Mouse (Mus musculus) cerebellum, adult 2 months (tissue): ENCODE measurements around the gene Btbd19. TPM values are rescaled to one million over a fixed set of nuclear protein-coding genes. Genes with fewer than 3 reads are reported as not detected.

Experiments used
- DNase-seq, 2 experiments: peaks; one replicate each; pipeline ENCODE4 v3.0.0; 2021
- H3K27ac ChIP-seq: fragments of 200-500 bp; 2 replicates; pipeline ENCODE4 v1.5.1; 2012; ENCODE audit warnings: low read length, control low read depth, inconsistent platforms; ENCODE audit not compliant: insufficient read depth
- H3K27me3 ChIP-seq: fragments of 200-500 bp; 2 replicates; pipeline ENCODE4 v1.6.1; 2012; ENCODE audit warnings: inconsistent platforms, mild to moderate bottlenecking, low read length, moderate library complexity; ENCODE audit not compliant: control insufficient read depth, insufficient read depth
- H3K4me1 ChIP-seq: fragments of 200-500 bp; 2 replicates; pipeline ENCODE4 v1.6.1; 2011; ENCODE audit warnings: low read length; ENCODE audit not compliant: control insufficient read depth, insufficient read depth
- H3K4me3 ChIP-seq: fragments of 200-500 bp; replicated peaks from 2 replicates; pipeline ENCODE3; 2011; ENCODE audit warnings: mild to moderate bottlenecking, low read depth, low read length, control low read depth; ENCODE audit not compliant: insufficient read depth
- CTCF ChIP-seq: fragments of 200-500 bp; IDR thresholded peaks from 2 replicates; pipeline ENCODE4 v1.5.1; 2011; ENCODE audit warnings: low read depth, mild to moderate bottlenecking, control low read depth, low read length, moderate library complexity, borderline replicate concordance; ENCODE audit not compliant: insufficient read depth
- POLR2A ChIP-seq: fragments of 200-500 bp; IDR thresholded peaks from 2 replicates; pipeline ENCODE4 v1.6.1; 2011; ENCODE audit warnings: low read length, control low read depth, borderline replicate concordance; ENCODE audit not compliant: insufficient read depth
- WGBS: fragments of 180-500 bp; shearing (Covaris S2); methylation state at CpG from one replicate; pipeline ENCODE4 v1.1.7; 2018; 5-methylcytosine and 5-hydroxymethylcytosine counted together
- polyA plus RNA-seq: library from polyadenylated mRNA; depleted of rRNA; stranded (reverse); fragments of >200 nt; gene quantifications from 2 replicates; pipeline ENCODE4 v1.2.3, GENCODE M21; 2012

Gene Btbd19
- polyA plus RNA-seq, 1 experiment: 7.1 TPM

DNA sequence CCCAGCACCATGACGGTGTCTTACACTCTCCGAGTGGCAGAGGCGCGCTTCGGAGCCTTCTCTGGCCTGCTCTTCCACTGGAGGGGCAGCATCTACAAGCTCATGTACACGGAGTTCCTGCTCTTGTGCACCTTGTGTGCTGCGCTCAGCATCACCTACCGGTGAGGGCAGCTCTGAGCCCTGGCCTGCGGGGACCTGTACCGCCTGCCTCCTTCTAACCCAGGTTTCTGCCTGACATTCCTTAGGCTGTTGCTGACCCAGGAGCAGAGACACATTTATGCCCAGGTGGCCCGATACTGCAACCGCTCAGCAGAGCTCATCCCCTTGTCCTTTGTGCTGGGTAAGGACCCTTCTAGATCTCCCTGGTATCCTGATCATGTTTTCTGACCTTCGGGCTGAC lies 19.7 kb upstream of the Btbd19 start:
- H3K4me1 ChIP-seq: no peaks in the 10 kb centered on the region
- DNase-seq: no peak
- 94% methylated on average over 13 of the region's 13 CpGs for WGBS

DNA sequence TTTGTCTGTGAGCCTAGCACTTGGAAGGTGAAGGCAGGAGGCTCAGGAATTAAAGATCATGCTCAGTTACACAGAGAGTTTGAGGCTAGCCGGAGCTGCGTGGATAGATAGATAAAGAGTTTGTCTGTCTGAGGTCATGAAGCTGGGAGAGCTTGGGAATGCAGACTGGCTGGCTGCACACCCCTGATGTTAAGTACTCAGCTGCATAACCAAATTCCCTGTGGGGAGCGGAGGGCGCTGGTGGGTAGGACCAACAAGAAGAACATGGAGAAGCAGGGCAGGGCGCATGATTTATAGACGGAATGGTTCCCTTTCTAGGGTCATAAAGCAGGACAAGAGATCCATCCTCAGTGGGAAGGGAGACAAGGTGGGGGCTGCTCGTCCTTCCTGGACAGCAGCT lies 17.5 kb upstream of the Btbd19 start:
- H3K27me3 ChIP-seq: no peaks in the 10 kb centered on the region
- 58% methylated on average over 7 of the region's 7 CpGs for whole genome bisulfite sequencing
- no peak overlapping the region for H3K27ac ChIP-seq
- peak in 1 of 2 experiments; percentile 0 for DNase-seq
- no peaks in the 10 kb centered on the region for H3K4me1 ChIP-seq
- no peak for TF ChIP-seq CTCF
- TF ChIP-seq POLR2A: no peak
- H3K4me3 ChIP-seq: no peak overlapping the region

More for the DNA sequence above, 19.7 kb upstream of the Btbd19 start:
- Histone ChIP-seq H3K27ac (no peak overlapping the region), H3K27me3 (no peaks in the 10 kb centered on the region), H3K4me3 (no peak overlapping the region)
- no peak for TF ChIP-seq POLR2A
- TF ChIP-seq CTCF: no peak

DNA sequence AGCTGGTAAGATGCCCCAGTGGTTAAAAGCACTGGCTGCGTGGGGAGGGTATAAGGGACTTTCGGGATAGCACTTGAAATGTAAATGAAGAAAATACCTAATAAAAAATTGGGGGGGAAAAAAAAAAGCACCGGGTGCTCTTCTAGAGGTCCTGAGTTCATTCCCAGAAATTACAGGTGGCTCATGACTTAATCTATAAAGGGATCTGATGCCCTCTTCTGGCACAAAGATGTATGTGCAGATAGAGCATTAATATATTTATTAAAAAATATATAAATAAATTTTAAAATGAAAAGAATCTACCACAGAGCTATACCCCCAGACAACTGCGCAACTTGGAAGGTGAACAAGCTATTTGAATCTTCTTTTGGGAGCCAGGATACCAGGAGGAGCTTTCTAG lies 15.1 kb upstream of the Btbd19 start:
- H3K27me3 ChIP-seq: no peaks in the 10 kb centered on the region
- WGBS: 30% methylated on average over 4 of the region's 4 CpGs
- no peak overlapping the region for H3K27ac ChIP-seq
- no peak overlapping the region for H3K4me3 ChIP-seq
- no peaks in the 10 kb centered on the region for H3K4me1 ChIP-seq
- no peak for TF ChIP-seq POLR2A
- no peak for DNase-seq

- Histone ChIP-seq H3K27ac (no peak overlapping the region), H3K4me3 (no peak overlapping the region), H3K27me3 (no peaks in the 10 kb centered on the region), H3K4me1 (no peaks in the 10 kb centered on the region; the same call in 1 of the 2 replicates)
- no peak for TF ChIP-seq POLR2A
- TF ChIP-seq CTCF: peak; percentile 71; the same call in 1 of the 2 replicates
- 0% methylated on average over 2 of the region's 2 CpGs for WGBS
- peak; percentile 36 to 55 for DNase-seq
Observed at GRCm38 (mm10) chr4:117139217-117139612, 13.7 kb upstream of the Btbd19 start.

DNA sequence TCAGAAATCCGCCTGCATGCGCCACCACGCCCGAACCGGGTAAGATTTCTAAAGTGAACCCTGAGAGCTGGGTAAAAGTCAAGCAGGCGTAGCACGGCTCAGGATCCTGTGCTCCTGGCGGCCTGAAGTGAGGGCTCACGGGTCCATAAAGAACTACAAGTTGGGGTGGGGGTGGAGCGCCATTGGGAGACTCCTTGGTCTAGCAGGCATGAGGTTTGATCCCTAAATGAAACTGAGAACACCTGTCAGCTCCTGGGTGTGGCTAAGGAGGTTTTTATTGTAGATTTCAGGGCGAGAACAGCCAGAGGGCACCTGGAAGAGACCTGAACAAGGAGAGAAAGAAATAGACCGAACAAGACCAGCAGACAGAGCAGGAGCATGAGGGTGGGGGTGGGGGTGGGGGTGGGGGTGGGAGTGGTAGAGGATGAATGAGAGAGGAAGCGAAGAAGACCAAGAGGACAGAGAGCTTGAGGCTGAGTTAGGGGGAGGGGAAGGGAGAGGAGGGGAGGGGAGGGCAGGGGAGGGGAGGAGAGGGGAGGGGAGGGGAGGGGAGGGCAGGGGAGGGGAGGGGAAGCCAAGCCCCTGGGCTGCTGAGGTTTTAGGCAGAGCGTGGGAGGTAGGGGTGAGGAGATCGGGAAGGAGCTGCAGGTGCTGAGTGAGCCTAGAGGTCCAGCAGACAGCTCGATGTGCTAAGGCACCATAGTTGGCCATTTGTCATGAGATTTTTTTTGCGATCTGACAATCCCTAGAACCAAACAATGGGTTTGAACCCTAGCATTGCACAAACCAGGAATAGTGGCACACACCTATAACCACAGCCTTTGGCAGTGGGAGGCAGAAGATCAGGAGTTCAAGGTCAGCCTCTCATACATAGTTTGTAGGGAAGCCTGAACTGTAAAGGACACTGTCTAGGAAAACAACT lies 13.0 kb upstream of the Btbd19 start:
- Histone ChIP-seq H3K27me3 (no peaks in the 10 kb centered on the region), H3K27ac (no peak overlapping the region), H3K4me1 (no peaks in the 10 kb centered on the region; the same call in 1 of the 2 replicates), H3K4me3 (no peak overlapping the region)
- no peak for DNase-seq
- TF ChIP-seq POLR2A (no peak), CTCF (no peak)
- 74% methylated on average over 16 of the region's 17 CpGs for WGBS

DNA sequence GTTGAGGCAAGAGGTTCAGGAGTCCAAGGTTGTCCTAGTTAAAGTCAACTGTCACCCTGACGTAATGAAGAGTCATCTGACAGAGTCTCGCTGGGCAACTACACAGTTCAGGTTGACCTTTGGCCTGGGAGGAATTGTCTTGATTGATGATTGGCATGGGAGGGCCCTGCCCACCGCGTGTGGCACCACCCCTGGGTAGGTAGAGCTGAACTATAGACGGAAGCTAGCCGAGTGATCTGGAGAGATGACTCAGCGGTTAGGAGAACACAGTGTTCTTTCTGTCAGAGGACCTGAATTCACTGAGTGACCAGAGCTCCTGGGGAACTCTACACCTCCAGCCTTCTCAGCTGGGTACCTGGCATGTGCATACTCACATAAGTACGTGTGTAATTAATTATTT lies 10.5 kb upstream of the Btbd19 start:
- no peaks in the 10 kb centered on the region; the same call in 1 of the 2 replicates for H3K4me1 ChIP-seq
- H3K27me3 ChIP-seq: no peaks in the 10 kb centered on the region
- WGBS: 38% methylated on average over 8 of the region's 8 CpGs
- TF ChIP-seq POLR2A (no peak), CTCF (no peak)
- H3K27ac ChIP-seq: no peak overlapping the region
- H3K4me3 ChIP-seq: no peak overlapping the region
- DNase-seq: no peak

GRCm38 (mm10) chr4:117134601-117134995 lies 9.1 kb upstream of the Btbd19 start:
- TF ChIP-seq CTCF: no peak
- TF ChIP-seq POLR2A: no peak
- DNase-seq: peak in 1 of 2 experiments; percentile 25
- H3K27me3 ChIP-seq: no peaks in the 10 kb centered on the region
- no peak overlapping the region for H3K4me3 ChIP-seq
- H3K27ac ChIP-seq: 0 out of 2 replicates have a peak overlapping the region, but pooled peaks have one; percentile 17
- no peaks in the 10 kb centered on the region; the same call in 1 of the 2 replicates for H3K4me1 ChIP-seq
- WGBS: 35% methylated on average over 2 of the region's 2 CpGs
